Mouse (Mus musculus) hindbrain, embryonic 12.5 days (tissue): Measurements from ENCODE around the gene Ppp2r5b. TPM values are rescaled to one million over a fixed set of nuclear protein-coding genes. Genes with fewer than 3 reads are reported as not detected.

Experiments
- ATAC-seq: fragments of 200-750 bp; cut with Nextera tagmentation; 2 replicates; pipeline ENCODE4 v1.8.0; 2017; ENCODE audit warnings: moderate TSS enrichment; ENCODE audit not compliant: low FRiP score
- H3K27ac ChIP-seq: fragments of 300-500 bp; sonication (generic); 2 replicates; pipeline ENCODE4 v1.5.1; 2016; ENCODE audit warnings: mild to moderate bottlenecking
- H3K27me3 ChIP-seq: fragments of 300-500 bp; sonication (generic); 2 replicates; pipeline ENCODE4 v1.6.1; 2016; ENCODE audit warnings: mild to moderate bottlenecking
- H3K36me3 ChIP-seq: fragments of 300-500 bp; sonication (generic); 2 replicates; pipeline ENCODE4 v1.6.1; 2016; ENCODE audit warnings: mild to moderate bottlenecking
- H3K4me1 ChIP-seq: fragments of 300-500 bp; sonication (generic); 2 replicates; pipeline ENCODE4 v1.6.1; 2016
- H3K4me2 ChIP-seq: fragments of 300-500 bp; sonication (generic); replicated peaks from 2 replicates; pipeline ENCODE4 v1.6.1; 2016; ENCODE audit warnings: mild to moderate bottlenecking
- H3K4me3 ChIP-seq: fragments of 300-500 bp; sonication (generic); 2 replicates; pipeline ENCODE4 v1.5.1; 2016; ENCODE audit warnings: mild to moderate bottlenecking
- H3K9ac ChIP-seq: fragments of 300-500 bp; sonication (generic); 2 replicates; pipeline ENCODE4 v1.6.1; 2016; ENCODE audit warnings: mild to moderate bottlenecking, moderate library complexity
- H3K9me3 ChIP-seq: fragments of 300-500 bp; sonication (generic); replicated peaks from 2 replicates; pipeline ENCODE4 v1.6.1; 2016; ENCODE audit warnings: mild to moderate bottlenecking
- WGBS: fragments of 180-500 bp; shearing (Covaris S2); methylation state at CpG from one replicate; pipeline ENCODE4 v1.1.7; 2016; 5-methylcytosine and 5-hydroxymethylcytosine counted together
- polyA plus RNA-seq: library from polyadenylated mRNA; unstranded; fragments of >200 nt; fragmentation: Nextera tagmentation; extraction: Ambion mirVana; gene quantifications from 2 replicates; pipeline ENCODE4 v1.2.1, GENCODE M21; 2016

The Ppp2r5b gene
- polyA plus RNA-seq, 1 experiment from 2014 or later: 66.3 TPM

GRCm38 (mm10) chr19:6275740-6276389 is 40.2 kb upstream of the Ppp2r5b start:
- Histone ChIP-seq H3K36me3 (peaks cover 13% of the 10 kb centered on the region; the same call in 1 of the 2 replicates), H3K27me3 (0 out of 2 replicates have a peak, but pooled peaks cover 2% of the 10 kb centered on the region), H3K27ac (peak overlapping the region; percentile 69), H3K4me2 (peak overlapping the region; percentile 78), H3K9ac (peak overlapping the region; percentile 57), H3K4me1 (peaks cover 39% of the 10 kb centered on the region), H3K4me3 (peak overlapping the region; percentile 88), H3K9me3 (no peaks in the 10 kb centered on the region)
- WGBS: 7% methylated on average over 15 of the region's 15 CpGs
- no peak for ATAC-seq

GRCm38 (mm10) chr19:6273998-6274608 is 38.4 kb upstream of the Ppp2r5b start:
- Histone ChIP-seq H3K27me3 (0 out of 2 replicates have a peak, but pooled peaks cover 4% of the 10 kb centered on the region), H3K9ac (no peak overlapping the region), H3K27ac (no peak overlapping the region), H3K9me3 (no peaks in the 10 kb centered on the region), H3K36me3 (no peaks in the 10 kb centered on the region), H3K4me3 (no peak overlapping the region), H3K4me2 (no peak overlapping the region), H3K4me1 (peaks cover 25% of the 10 kb centered on the region)
- WGBS: 94% methylated on average over 13 of the region's 13 CpGs
- no peak for ATAC-seq

GRCm38 (mm10) chr19:6273592-6273991 is 37.9 kb upstream of the Ppp2r5b start:
- H3K9ac ChIP-seq: no peak overlapping the region

GRCm38 (mm10) chr19:6272738-6273137 is 37.1 kb upstream of the Ppp2r5b start:
- Histone ChIP-seq H3K36me3 (no peaks in the 10 kb centered on the region), H3K4me3 (no peak overlapping the region), H3K9me3 (no peaks in the 10 kb centered on the region), H3K27ac (no peak overlapping the region), H3K9ac (no peak overlapping the region), H3K4me1 (peaks cover 14% of the 10 kb centered on the region), H3K27me3 (0 out of 2 replicates have a peak, but pooled peaks cover 4% of the 10 kb centered on the region), H3K4me2 (no peak overlapping the region)
- ATAC-seq: no peak
- WGBS: 86% methylated on average over 4 of the region's 4 CpGs

More at GRCm38 (mm10) chr19:6273592-6273991, 37.9 kb upstream of the Ppp2r5b start:
- WGBS: 87% methylated on average over 4 of the region's 4 CpGs
- Histone ChIP-seq H3K36me3 (no peaks in the 10 kb centered on the region), H3K4me2 (no peak overlapping the region), H3K4me3 (no peak overlapping the region), H3K27ac (no peak overlapping the region), H3K9me3 (no peaks in the 10 kb centered on the region), H3K27me3 (0 out of 2 replicates have a peak, but pooled peaks cover 4% of the 10 kb centered on the region), H3K4me1 (peaks cover 20% of the 10 kb centered on the region)
- no peak for ATAC-seq

- WGBS: 69% methylated on average over 7 of the region's 7 CpGs
Observed at GRCm38 (mm10) chr19:6272053-6272452, 36.4 kb upstream of the Ppp2r5b start.

GRCm38 (mm10) chr19:6271206-6271605 is 35.5 kb upstream of the Ppp2r5b start:
- 38% methylated on average over 8 of the region's 8 CpGs for WGBS
- no peak overlapping the region for H3K9ac ChIP-seq
- no peak overlapping the region for H3K27ac ChIP-seq
- H3K36me3 ChIP-seq: no peaks in the 10 kb centered on the region
- H3K9me3 ChIP-seq: no peaks in the 10 kb centered on the region
- H3K4me3 ChIP-seq: no peak overlapping the region
- H3K27me3 ChIP-seq: 0 out of 2 replicates have a peak, but pooled peaks cover 4% of the 10 kb centered on the region
- peaks cover 10% of the 10 kb centered on the region for H3K4me1 ChIP-seq
- no peak overlapping the region for H3K4me2 ChIP-seq
- no peak for ATAC-seq

More at GRCm38 (mm10) chr19:6272053-6272452, 36.4 kb upstream of the Ppp2r5b start:
- Histone ChIP-seq H3K36me3 (no peaks in the 10 kb centered on the region), H3K9me3 (no peaks in the 10 kb centered on the region), H3K27me3 (0 out of 2 replicates have a peak, but pooled peaks cover 4% of the 10 kb centered on the region), H3K4me3 (no peak overlapping the region), H3K4me2 (no peak overlapping the region), H3K4me1 (peaks cover 10% of the 10 kb centered on the region), H3K27ac (no peak overlapping the region), H3K9ac (no peak overlapping the region)
- no peak for ATAC-seq

- H3K4me2 ChIP-seq: no peak overlapping the region
- WGBS: 65% methylated on average over 9 of the region's 9 CpGs
- no peaks in the 10 kb centered on the region for H3K9me3 ChIP-seq
- H3K36me3 ChIP-seq: no peaks in the 10 kb centered on the region
- H3K27ac ChIP-seq: no peak overlapping the region
- H3K27me3 ChIP-seq: 0 out of 2 replicates have a peak, but pooled peaks cover 4% of the 10 kb centered on the region
- ATAC-seq: no peak
- H3K4me1 ChIP-seq: peaks cover 8% of the 10 kb centered on the region
- H3K4me3 ChIP-seq: no peak overlapping the region
- H3K9ac ChIP-seq: no peak overlapping the region
Observed at GRCm38 (mm10) chr19:6270661-6271060, 35.0 kb upstream of the Ppp2r5b start.

- Histone ChIP-seq H3K27ac (no peak overlapping the region), H3K4me2 (no peak overlapping the region), H3K27me3 (0 out of 2 replicates have a peak, but pooled peaks cover 4% of the 10 kb centered on the region), H3K9me3 (no peaks in the 10 kb centered on the region), H3K36me3 (no peaks in the 10 kb centered on the region), H3K4me3 (no peak overlapping the region), H3K9ac (no peak overlapping the region), H3K4me1 (0 out of 2 replicates have a peak, but pooled peaks cover 2% of the 10 kb centered on the region)
- WGBS: 87% methylated on average over 8 of the region's 8 CpGs
- ATAC-seq: no peak
Observed at GRCm38 (mm10) chr19:6269798-6270475, 34.3 kb upstream of the Ppp2r5b start.

GRCm38 (mm10) chr19:6268670-6269132 is 33.0 kb upstream of the Ppp2r5b start:
- Histone ChIP-seq H3K36me3 (no peaks in the 10 kb centered on the region), H3K27me3 (0 out of 2 replicates have a peak, but pooled peaks cover 4% of the 10 kb centered on the region), H3K4me2 (no peak overlapping the region), H3K9me3 (no peaks in the 10 kb centered on the region), H3K4me1 (0 out of 2 replicates have a peak, but pooled peaks cover 2% of the 10 kb centered on the region), H3K27ac (no peak overlapping the region), H3K9ac (no peak overlapping the region), H3K4me3 (no peak overlapping the region)
- 83% methylated on average over 7 of the region's 7 CpGs for WGBS
- no peak for ATAC-seq

GRCm38 (mm10) chr19:6268170-6268528 is 32.5 kb upstream of the Ppp2r5b start:
- H3K4me3 ChIP-seq: no peak overlapping the region
- H3K9me3 ChIP-seq: no peaks in the 10 kb centered on the region
- no peak overlapping the region for H3K4me2 ChIP-seq
- peak; percentile 66 for ATAC-seq
- 0 out of 2 replicates have a peak, but pooled peaks cover 2% of the 10 kb centered on the region for H3K4me1 ChIP-seq
- H3K9ac ChIP-seq: no peak overlapping the region
- 0 out of 2 replicates have a peak, but pooled peaks cover 4% of the 10 kb centered on the region for H3K27me3 ChIP-seq
- 17% methylated on average over 8 of the region's 8 CpGs for WGBS
- no peaks in the 10 kb centered on the region for H3K36me3 ChIP-seq
- H3K27ac ChIP-seq: no peak overlapping the region

GRCm38 (mm10) chr19:6267306-6268169 is 31.9 kb upstream of the Ppp2r5b start:
- Histone ChIP-seq H3K9me3 (no peaks in the 10 kb centered on the region), H3K27ac (no peak overlapping the region), H3K9ac (no peak overlapping the region), H3K4me1 (0 out of 2 replicates have a peak, but pooled peaks cover 2% of the 10 kb centered on the region), H3K4me2 (no peak overlapping the region), H3K36me3 (0 out of 2 replicates have a peak, but pooled peaks cover under 1% of the 10 kb centered on the region), H3K4me3 (no peak overlapping the region), H3K27me3 (0 out of 2 replicates have a peak, but pooled peaks cover 4% of the 10 kb centered on the region)
- ATAC-seq: peak; percentile 34
- WGBS: 78% methylated on average over 11 of the region's 11 CpGs
